Mouse (Mus musculus) neural tube, embryonic 12.5 days (tissue): Measurements from ENCODE around the gene Grk2. TPM values are rescaled to one million over a fixed set of nuclear protein-coding genes. Genes with fewer than 3 reads are reported as not detected.

ENCODE experiments used
- ATAC-seq: fragments of 200-750 bp; cut with Nextera tagmentation; 2 replicates; pipeline ENCODE4 v1.8.0; 2017; ENCODE audit warnings: low read depth, mild to moderate bottlenecking, moderate TSS enrichment, moderate library complexity; ENCODE audit not compliant: low FRiP score
- H3K27ac ChIP-seq: fragments of 300-500 bp; sonication (generic); 2 replicates; pipeline ENCODE4 v1.5.1; 2016
- H3K27me3 ChIP-seq: fragments of 300-500 bp; sonication (generic); replicated peaks from 2 replicates; pipeline ENCODE4 v1.6.1; 2016; ENCODE audit warnings: mild to moderate bottlenecking
- H3K36me3 ChIP-seq: fragments of 300-500 bp; sonication (generic); 2 replicates; pipeline ENCODE4 v1.6.1; 2016; ENCODE audit warnings: mild to moderate bottlenecking
- H3K4me1 ChIP-seq: fragments of 300-500 bp; sonication (generic); 2 replicates; pipeline ENCODE4 v1.6.1; 2016
- H3K4me2 ChIP-seq: fragments of 300-500 bp; sonication (generic); replicated peaks from 2 replicates; pipeline ENCODE4 v1.6.1; 2016; ENCODE audit warnings: mild to moderate bottlenecking
- H3K4me3 ChIP-seq: fragments of 300-500 bp; sonication (generic); 2 replicates; pipeline ENCODE4 v1.5.1; 2016
- H3K9ac ChIP-seq: fragments of 300-500 bp; sonication (generic); 2 replicates; pipeline ENCODE4 v1.6.1; 2016; ENCODE audit warnings: mild to moderate bottlenecking
- H3K9me3 ChIP-seq: fragments of 300-500 bp; sonication (generic); 2 replicates; pipeline ENCODE4 v1.6.1; 2016; ENCODE audit warnings: mild to moderate bottlenecking
- WGBS: fragments of 180-500 bp; shearing (Covaris S2); methylation state at CpG from one replicate; pipeline ENCODE4 v1.1.7; 2016; 5-methylcytosine and 5-hydroxymethylcytosine counted together
- polyA plus RNA-seq: library from polyadenylated mRNA; unstranded; fragments of >200 nt; fragmentation: Nextera tagmentation; extraction: Ambion mirVana; gene quantifications from 2 replicates; pipeline ENCODE4 v1.2.1, GENCODE M21; 2016

Grk2 gene
- 19.7 and 21.2 TPM in 2 replicates for polyA plus RNA-seq

DNA sequence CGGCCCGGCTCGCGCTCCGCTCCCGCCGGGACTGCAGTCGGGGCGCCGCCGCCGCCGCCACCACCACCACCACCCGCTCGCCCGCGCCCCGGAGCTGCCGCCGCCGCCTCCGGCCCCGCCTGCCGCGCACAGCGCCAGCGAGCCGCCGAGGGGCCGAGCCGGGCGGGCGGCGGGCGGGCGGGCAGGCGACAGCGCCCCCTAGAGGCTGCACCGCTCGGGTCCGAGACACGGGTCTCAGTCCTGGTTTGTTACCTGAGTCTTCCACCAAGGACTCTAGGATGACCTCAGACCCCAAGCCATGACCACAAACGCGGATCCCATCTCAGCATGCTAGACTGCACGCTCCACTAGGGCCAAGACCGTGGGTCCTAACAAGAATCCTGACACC lies at the start of gene Grk2:
Gene Grk2 (minus strand): TSS at position 33 of the 388 bp plus-strand sequence.
- Histone ChIP-seq H3K27ac (peak within 1 kb of the TSS; percentile 64; the same call in 1 of the 2 replicates), H3K4me1 (peaks cover 48% of the 10 kb centered on the region), H3K9me3 (no peaks in the 10 kb centered on the region), H3K4me3 (peak within 1 kb of the TSS; percentile 93), H3K27me3 (no peaks in the 10 kb centered on the region), H3K9ac (peak within 1 kb of the TSS; percentile 89), H3K4me2 (peak within 1 kb of the TSS; percentile 79), H3K36me3 (no peaks in the 10 kb centered on the region)
- ATAC-seq: peak; percentile 70
- WGBS: under 1% methylated on average over 17 of the region's 46 CpGs

DNA sequence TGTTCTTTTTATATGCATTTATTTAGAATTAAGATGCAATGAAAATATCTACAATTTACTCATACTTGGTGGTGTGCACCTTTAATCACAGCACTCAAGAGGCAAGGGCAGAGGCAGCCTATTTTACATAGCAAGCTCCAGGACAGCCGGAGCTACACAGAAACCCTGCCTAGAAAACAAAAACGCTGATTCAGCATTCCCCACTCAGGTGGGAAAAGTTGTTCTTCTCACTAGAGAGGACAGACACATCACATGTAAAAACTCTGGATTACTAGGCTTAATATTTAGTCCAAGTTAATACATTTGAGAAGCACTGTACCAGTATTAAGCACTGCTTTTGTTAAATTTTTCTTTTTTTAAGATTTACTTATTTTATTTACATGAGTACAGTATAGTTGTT lies 43.4 kb upstream of the Grk2 start:
- H3K4me1 ChIP-seq: no peaks in the 10 kb centered on the region
- peaks cover 59% of the 10 kb centered on the region for H3K36me3 ChIP-seq
- no peaks in the 10 kb centered on the region for H3K27me3 ChIP-seq
- WGBS: 88% methylated on average over 2 of the region's 2 CpGs
- ATAC-seq: no peak
- no peaks in the 10 kb centered on the region for H3K9me3 ChIP-seq
- no peak overlapping the region for H3K4me2 ChIP-seq
- H3K4me3 ChIP-seq: no peak overlapping the region
- H3K27ac ChIP-seq: no peak overlapping the region
- H3K9ac ChIP-seq: no peak overlapping the region

DNA sequence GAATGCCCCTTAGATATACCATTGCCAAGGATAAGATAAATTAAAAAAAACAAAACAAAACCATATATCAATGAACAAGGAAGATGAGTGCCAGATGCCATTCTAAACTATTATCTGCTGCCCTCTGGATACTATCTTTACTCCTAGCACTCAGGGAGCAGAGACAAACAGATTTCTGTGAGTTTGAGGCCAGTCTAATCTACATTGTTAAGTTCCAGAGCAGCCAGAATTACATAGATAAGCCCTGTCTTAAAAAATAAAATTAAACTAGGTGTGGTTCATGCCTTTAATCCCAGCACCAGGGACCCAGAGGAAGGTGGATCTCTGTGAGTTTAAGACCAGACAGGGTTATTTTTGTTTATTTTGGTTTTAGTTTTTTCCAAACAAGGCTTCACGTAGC lies 40.5 kb upstream of the Grk2 start:
- no peaks in the 10 kb centered on the region for H3K9me3 ChIP-seq
- no peak overlapping the region for H3K4me2 ChIP-seq
- ATAC-seq: no peak
- H3K9ac ChIP-seq: no peak overlapping the region
- H3K27ac ChIP-seq: no peak overlapping the region
- WGBS: 98% methylated on average over 1 of the region's 1 CpGs
- no peak overlapping the region for H3K4me3 ChIP-seq
- H3K27me3 ChIP-seq: no peaks in the 10 kb centered on the region
- H3K4me1 ChIP-seq: no peaks in the 10 kb centered on the region
- peaks cover 66% of the 10 kb centered on the region for H3K36me3 ChIP-seq

DNA sequence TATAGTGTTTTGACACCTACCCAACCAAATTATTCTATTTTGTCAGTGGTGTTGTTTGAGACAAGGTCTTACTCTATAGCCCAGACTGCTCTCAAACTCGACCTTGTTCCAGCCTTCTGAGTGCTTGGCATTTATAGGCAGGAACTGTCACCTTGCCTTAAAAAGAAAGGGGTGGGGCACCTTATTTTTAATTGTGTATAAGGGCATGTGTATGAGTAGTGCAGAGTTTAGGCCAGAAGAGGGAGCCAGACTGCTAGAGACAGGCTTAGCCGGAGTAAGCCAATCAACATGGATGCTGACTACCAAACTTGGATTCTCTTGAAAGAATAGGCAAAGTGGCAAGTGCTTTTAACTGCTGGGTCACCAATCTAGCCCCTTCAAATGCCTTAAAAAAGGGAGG lies 32.1 kb upstream of the Grk2 start:
- Histone ChIP-seq H3K27me3 (no peaks in the 10 kb centered on the region), H3K4me1 (peaks cover 10% of the 10 kb centered on the region), H3K9me3 (no peaks in the 10 kb centered on the region), H3K9ac (no peak overlapping the region), H3K4me3 (no peak overlapping the region), H3K27ac (no peak overlapping the region), H3K36me3 (peaks cover 32% of the 10 kb centered on the region), H3K4me2 (no peak overlapping the region)
- WGBS: 41% methylated on average over 2 of the region's 2 CpGs
- no peak for ATAC-seq

DNA sequence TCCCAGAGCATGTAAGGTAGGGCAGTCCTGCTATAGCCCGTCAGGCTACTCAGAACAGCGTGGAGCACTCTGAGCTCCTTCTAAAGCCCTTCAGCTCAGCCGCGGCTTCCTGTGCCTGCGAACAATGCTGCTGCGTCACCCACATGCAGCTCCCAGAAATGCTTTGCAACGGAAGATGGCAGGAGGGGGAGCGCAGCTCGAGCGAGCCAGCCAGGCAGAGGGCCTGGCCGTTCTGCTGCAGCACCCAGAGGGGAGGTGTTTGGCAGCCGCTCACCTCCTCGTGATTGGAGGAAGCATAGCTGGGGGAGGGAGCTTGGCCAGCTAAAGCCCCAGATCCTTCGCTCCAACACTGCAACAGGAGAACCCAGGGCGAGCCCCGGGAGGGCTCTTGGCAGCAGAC lies 27.8 kb upstream of the Grk2 start:
- Histone ChIP-seq H3K9me3 (no peaks in the 10 kb centered on the region), H3K4me3 (peak overlapping the region; percentile 55), H3K9ac (peak overlapping the region; percentile 67), H3K36me3 (peaks cover 19% of the 10 kb centered on the region), H3K4me2 (peak overlapping the region; percentile 88), H3K27ac (peak overlapping the region; percentile 81), H3K27me3 (no peaks in the 10 kb centered on the region), H3K4me1 (peaks cover 27% of the 10 kb centered on the region)
- ATAC-seq: peak; percentile 99
- WGBS: under 1% methylated on average over 16 of the region's 16 CpGs

DNA sequence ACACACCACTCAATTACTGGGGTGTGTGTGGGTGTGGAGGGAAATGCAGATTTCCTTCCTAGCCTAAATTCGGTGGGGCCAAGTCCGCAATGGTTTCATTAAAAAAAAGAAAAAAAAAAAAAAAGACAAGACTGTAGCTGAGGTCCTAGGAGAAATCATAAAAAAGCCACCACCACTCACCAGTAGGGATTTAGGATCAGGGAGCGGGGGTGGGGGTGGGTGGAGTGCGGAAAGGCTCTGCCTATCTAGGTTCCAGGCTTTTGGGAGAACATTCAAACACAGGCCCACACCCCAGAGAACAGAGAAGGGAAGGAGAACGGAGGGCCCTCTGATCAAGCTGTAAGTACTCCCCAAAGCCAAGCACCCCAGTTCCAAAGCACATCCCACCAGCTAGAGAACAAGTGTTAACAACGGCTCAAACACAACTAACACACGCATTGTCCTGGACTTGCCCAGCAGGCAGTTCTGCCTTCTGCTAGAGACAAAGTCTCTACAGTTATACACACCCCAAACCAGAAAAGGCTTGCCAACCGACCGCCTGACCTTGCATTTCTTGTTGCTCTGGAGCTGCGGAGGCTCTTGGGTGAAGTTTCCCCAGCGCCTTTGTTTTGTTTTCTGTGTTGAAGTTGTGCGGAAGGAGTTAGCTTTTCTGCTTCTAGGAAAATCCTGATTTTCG lies 27.2 kb upstream of the Grk2 start:
- peaks cover 23% of the 10 kb centered on the region for H3K36me3 ChIP-seq
- peak; percentile 45; the same call in 1 of the 2 replicates for ATAC-seq
- peak overlapping the region; percentile 67 for H3K9ac ChIP-seq
- H3K4me2 ChIP-seq: peak overlapping the region; percentile 88
- H3K4me3 ChIP-seq: peak overlapping the region; percentile 55
- H3K27ac ChIP-seq: peak overlapping the region; percentile 81
- peaks cover 27% of the 10 kb centered on the region for H3K4me1 ChIP-seq
- H3K9me3 ChIP-seq: no peaks in the 10 kb centered on the region
- no peaks in the 10 kb centered on the region for H3K27me3 ChIP-seq
- under 1% methylated on average over 13 of the region's 13 CpGs for WGBS

DNA sequence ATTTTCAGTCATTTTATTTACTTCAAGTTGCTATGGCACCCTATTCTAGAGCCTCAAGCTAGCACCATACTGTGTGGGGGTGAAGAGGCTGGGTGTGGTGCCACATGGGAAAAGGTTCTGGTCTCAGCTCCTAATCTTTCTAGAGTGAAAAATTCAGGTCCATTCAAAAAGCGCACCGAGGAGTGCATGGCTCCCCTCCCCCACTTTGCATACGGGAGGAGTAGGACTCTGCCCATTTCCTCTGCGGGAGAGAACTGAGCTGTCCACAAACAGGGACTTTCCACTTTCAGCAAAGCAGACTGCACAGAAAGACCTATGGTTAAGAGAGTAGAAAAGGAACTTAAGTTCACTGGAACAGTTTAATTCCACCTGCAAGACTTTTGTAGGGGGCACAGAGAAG lies 26.6 kb upstream of the Grk2 start:
- Histone ChIP-seq H3K4me1 (peaks cover 27% of the 10 kb centered on the region), H3K27ac (0 out of 2 replicates have a peak overlapping the region, but pooled peaks have one; percentile 81), H3K9me3 (no peaks in the 10 kb centered on the region), H3K27me3 (no peaks in the 10 kb centered on the region), H3K36me3 (peaks cover 29% of the 10 kb centered on the region), H3K4me2 (peak overlapping the region; percentile 88), H3K9ac (peak overlapping the region; percentile 67), H3K4me3 (peak overlapping the region; percentile 55)
- WGBS: 0% methylated on average over 4 of the region's 4 CpGs
- ATAC-seq: no peak

DNA sequence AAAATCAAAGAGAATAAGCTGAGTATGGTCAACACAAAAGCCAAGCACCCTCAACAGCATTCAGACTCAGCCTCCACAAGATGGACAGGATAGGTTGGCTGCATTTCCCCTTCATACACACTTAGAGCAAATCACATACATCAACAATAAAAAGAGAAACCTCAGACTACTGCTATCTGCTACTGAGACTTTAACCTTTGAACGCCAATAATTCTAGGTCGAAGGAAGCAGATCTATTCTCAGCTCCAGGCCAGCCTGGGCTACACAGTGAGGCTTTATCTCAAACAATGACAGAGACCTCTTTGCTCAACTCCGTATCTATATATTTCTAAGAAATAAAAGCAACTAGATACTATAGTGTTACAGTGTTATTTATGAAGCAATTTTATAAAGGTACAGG lies 25.3 kb upstream of the Grk2 start:
- Histone ChIP-seq H3K27ac (no peak overlapping the region), H3K4me1 (peaks cover 27% of the 10 kb centered on the region), H3K27me3 (no peaks in the 10 kb centered on the region), H3K9me3 (no peaks in the 10 kb centered on the region), H3K9ac (no peak overlapping the region), H3K4me2 (no peak overlapping the region), H3K36me3 (peaks cover 43% of the 10 kb centered on the region), H3K4me3 (no peak overlapping the region)
- 94% methylated on average over 3 of the region's 3 CpGs for WGBS
- ATAC-seq: no peak

DNA sequence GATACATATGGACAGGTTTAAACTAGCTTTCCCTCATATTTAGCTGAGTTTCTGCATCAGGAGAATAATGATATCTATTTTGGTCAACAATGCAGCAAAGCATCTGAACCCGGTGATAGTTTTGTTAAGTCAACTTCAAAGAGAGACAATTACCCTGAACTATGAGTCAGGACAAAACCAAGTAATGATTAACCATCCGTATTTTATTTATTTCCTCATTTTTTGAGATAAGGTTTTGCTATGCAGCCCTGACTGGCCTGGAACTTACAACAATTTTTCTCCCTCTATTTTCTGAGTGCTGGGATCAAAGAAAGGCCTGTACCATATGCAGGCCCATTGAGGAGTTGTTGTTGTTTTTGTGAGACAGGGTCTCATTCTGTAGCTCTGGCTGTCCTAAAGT lies 24.6 kb upstream of the Grk2 start:
- H3K27ac ChIP-seq: no peak overlapping the region
- H3K4me2 ChIP-seq: no peak overlapping the region
- no peaks in the 10 kb centered on the region for H3K9me3 ChIP-seq
- no peak overlapping the region for H3K4me3 ChIP-seq
- peaks cover 27% of the 10 kb centered on the region for H3K4me1 ChIP-seq
- peaks cover 49% of the 10 kb centered on the region for H3K36me3 ChIP-seq
- 96% methylated on average over 2 of the region's 2 CpGs for WGBS
- H3K27me3 ChIP-seq: no peaks in the 10 kb centered on the region
- no peak for ATAC-seq
- H3K9ac ChIP-seq: no peak overlapping the region

DNA sequence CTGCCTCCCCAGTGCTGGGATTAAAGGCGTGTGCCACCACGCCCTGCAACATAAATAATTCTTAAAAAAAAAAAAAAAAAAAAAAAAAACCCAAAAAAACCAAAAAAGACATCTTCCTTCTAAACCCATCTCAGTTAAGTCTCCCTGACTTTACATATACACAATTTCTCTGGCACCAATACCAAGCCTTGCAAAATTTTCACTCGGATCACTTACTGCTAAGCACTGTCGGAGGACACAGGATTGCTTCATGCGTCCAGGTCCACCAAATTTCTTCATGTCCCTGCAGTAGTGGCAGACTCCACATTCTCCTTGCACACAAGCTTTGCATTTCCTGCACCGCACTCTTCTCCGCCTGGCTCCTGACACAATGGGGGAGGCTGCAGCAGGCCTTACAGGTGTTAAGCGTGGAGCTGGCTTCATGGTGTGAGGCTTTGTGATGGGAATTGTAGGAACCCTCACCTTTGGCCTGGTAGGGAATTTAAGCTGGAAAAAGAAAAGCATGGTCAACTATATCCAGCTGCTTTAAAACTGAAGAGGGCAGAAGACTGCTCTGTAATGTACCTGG lies 22.8 kb upstream of the Grk2 start:
- ATAC-seq: no peak
- Histone ChIP-seq H3K4me1 (peaks cover 18% of the 10 kb centered on the region), H3K27me3 (no peaks in the 10 kb centered on the region), H3K4me2 (no peak overlapping the region), H3K9me3 (no peaks in the 10 kb centered on the region), H3K27ac (no peak overlapping the region), H3K9ac (no peak overlapping the region), H3K4me3 (no peak overlapping the region), H3K36me3 (peaks cover 67% of the 10 kb centered on the region)
- 92% methylated on average over 8 of the region's 8 CpGs for WGBS

DNA sequence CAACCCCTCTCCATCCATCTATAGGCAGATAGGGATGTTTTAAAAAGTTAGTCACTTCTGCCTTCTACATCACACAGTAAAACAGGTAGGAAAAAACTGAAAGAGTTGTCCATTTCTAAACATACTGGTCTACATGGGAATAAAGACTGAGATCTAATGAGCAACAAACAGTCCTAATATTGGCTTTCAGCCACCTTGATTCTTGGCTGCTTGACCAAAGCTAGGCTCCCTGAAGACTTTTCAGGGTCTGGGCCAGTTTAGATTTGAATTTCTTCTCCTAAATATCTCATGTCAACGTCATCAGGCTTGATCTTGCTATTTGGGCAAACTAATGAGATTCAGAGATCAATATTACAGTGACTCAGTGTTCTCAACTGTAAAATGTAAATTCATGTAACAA lies 20.9 kb upstream of the Grk2 start:
- 90% methylated on average over 1 of the region's 1 CpGs for WGBS
- H3K27me3 ChIP-seq: no peaks in the 10 kb centered on the region
- peaks cover 82% of the 10 kb centered on the region for H3K36me3 ChIP-seq
- no peaks in the 10 kb centered on the region for H3K9me3 ChIP-seq
- no peak overlapping the region for H3K4me2 ChIP-seq
- no peak overlapping the region for H3K4me3 ChIP-seq
- no peak overlapping the region for H3K9ac ChIP-seq
- no peak for ATAC-seq
- H3K27ac ChIP-seq: no peak overlapping the region
- H3K4me1 ChIP-seq: peaks cover 6% of the 10 kb centered on the region

DNA sequence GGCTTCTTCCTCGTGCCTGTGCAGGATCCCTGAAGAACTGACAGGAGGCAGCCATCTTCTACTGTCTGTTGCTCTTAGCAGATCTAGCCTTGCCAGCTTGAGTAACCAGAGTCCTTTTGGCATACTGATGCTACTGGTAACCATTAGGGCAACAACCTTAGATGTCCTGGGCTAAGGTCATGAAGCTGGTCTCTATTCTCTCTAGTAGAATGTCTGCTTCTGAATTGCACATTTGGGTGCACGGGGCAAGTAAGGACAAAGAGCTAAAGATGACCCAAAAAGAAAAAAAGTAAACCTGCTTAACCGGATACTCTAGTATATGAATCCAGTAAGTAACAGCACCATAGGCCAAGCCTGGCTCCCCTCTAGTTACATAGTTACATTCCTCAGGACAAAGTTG lies 20.1 kb upstream of the Grk2 start:
- Histone ChIP-seq H3K4me1 (no peaks in the 10 kb centered on the region), H3K36me3 (peaks cover 85% of the 10 kb centered on the region), H3K9ac (no peak overlapping the region), H3K4me3 (no peak overlapping the region), H3K4me2 (no peak overlapping the region), H3K9me3 (no peaks in the 10 kb centered on the region), H3K27me3 (no peaks in the 10 kb centered on the region), H3K27ac (no peak overlapping the region)
- ATAC-seq: no peak
- WGBS: 92% methylated on average over 3 of the region's 3 CpGs

DNA sequence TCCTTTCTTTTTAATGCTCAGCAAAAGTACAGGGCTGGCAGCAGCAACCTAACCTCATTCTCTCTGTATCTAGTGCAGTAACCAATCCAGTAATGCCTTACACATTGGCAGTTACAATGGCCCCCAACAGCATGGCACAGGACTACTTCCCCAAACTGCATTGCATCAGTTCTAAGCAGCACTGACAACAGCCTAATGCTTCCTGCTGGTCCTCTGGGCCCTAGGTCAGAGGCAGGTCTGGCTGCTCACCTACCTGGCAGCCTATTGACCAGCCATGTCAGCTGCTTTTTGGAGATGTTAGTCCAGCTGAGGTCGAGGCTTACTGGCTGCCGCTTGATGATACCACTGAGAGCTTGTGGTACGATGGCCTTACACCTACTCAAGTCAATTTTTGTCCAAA lies 16.1 kb upstream of the Grk2 start:
- Histone ChIP-seq H3K4me3 (no peak overlapping the region), H3K27me3 (no peaks in the 10 kb centered on the region), H3K9ac (no peak overlapping the region), H3K4me1 (no peaks in the 10 kb centered on the region), H3K9me3 (no peaks in the 10 kb centered on the region), H3K36me3 (peaks cover 93% of the 10 kb centered on the region), H3K4me2 (no peak overlapping the region), H3K27ac (no peak overlapping the region)
- ATAC-seq: no peak
- 95% methylated on average over 3 of the region's 3 CpGs for WGBS
